Mouse (Mus musculus) forebrain, embryonic 16.5 days (tissue): ENCODE data around the gene Disc1. TPM values are rescaled to one million over a fixed set of nuclear protein-coding genes. Genes with fewer than 3 reads are reported as not detected.

Experiments used
- microRNA-seq: library from miRNA; unstranded; fragments of <30 nt; microRNA quantifications from one replicate; pipeline ENCODE4, GENCODE M21; 2017
- polyA plus RNA-seq: library from polyadenylated mRNA; unstranded; fragments of >200 nt; fragmentation: Nextera tagmentation; extraction: Ambion mirVana; gene quantifications from 2 replicates; pipeline ENCODE4 v1.2.1, GENCODE M21; 2015

The Disc1 gene
- polyA plus RNA-seq, 1 experiment from 2014 or later = 1.1 TPM

Small RNA genes lying within 50 kb of the gene (microRNA-seq; reads per million reads assigned to microRNA genes)
- gene Gm22197 = not detected

Other genes with a start within 250 kb of the Disc1 start
- 92.7 TPM in 2 replicates for gene Gnpat, start 191.2 kb upstream of the Disc1 start, polyA plus RNA-seq
- 36.1 and 38.3 TPM in 2 replicates for gene 2810004N23Rik, start 191.1 kb upstream of the Disc1 start, polyA plus RNA-seq
- 15.0 and 15.2 TPM in 2 replicates for gene Exoc8, start 156.5 kb upstream of the Disc1 start, polyA plus RNA-seq
- gene Sprtn, start 156.3 kb upstream of the Disc1 start, polyA plus RNA-seq = 10.6 and 12.9 TPM in 2 replicates
- 21.3 and 21.8 TPM in 2 replicates for gene Egln1, start 104.9 kb upstream of the Disc1 start, polyA plus RNA-seq
- 158 and 162 TPM in 2 replicates for gene Tsnax, start 41.2 kb upstream of the Disc1 start, polyA plus RNA-seq